Mouse (Mus musculus) heart, adult 8-10 months (tissue): ENCODE results near the gene Spaca6. TPM values are rescaled to one million over a fixed set of nuclear protein-coding genes. Genes with fewer than 3 reads are reported as not detected.

Experiments used
- microRNA-seq: library from miRNA; unstranded; fragments of <30 nt; microRNA quantifications from one replicate; pipeline ENCODE4 v1.2.0, GENCODE M21; 2022
- total RNA-seq, 4 experiments: library from RNA; stranded (reverse); gene quantifications; 2 replicates each; pipeline ENCODE4 v1.2.4; 2022

Gene Spaca6
- total RNA-seq, 4 experiments from 2014 or later = 8.9 to 14.9 (median 10.6) TPM

Small RNA genes within 50 kb of the gene (microRNA-seq; reads per million reads assigned to microRNA genes)
- not detected for gene Gm25927
- 8,706 reads per million, percentile 94 among the genes with 10 or more reads in this experiment for gene Mir125a
- gene Mir99b = 3,839 reads per million, percentile 91 among the genes with 10 or more reads in this experiment
- not detected for gene Mirlet7e

Other genes with a start within 250 kb of the Spaca6 start
- 100 to 1,000 TPM; 158 to 181 (median 160) TPM for gene Lnpep, start 202.1 kb upstream of the Spaca6 start, total RNA-seq
- not detected for gene Vmn2r90, start 123.4 kb upstream of the Spaca6 start, total RNA-seq
- gene Has1, start 28.0 kb downstream of the Spaca6 start, total RNA-seq = under 1 TPM in 3 of 4 experiments, not detected in 1; 0.57 to 0.97 (median 0.75) TPM
- gene Fpr1, start 56.8 kb downstream of the Spaca6 start, total RNA-seq = not detected
- gene Fpr2, start 60.7 kb downstream of the Spaca6 start, total RNA-seq = under 1 TPM in 2 of 4 experiments, not detected in 2; 0.32 to 0.38 TPM
- gene Fpr3, start 60.7 kb downstream of the Spaca6 start, total RNA-seq = not detected
- not detected for gene Fpr-rs4, start 194.6 kb downstream of the Spaca6 start, total RNA-seq
- not detected for gene Vmn2r124, start 222.3 kb downstream of the Spaca6 start, total RNA-seq